Mouse (Mus musculus): ENCODE measurements at regions not wholly inside any gene's neighbourhood (a gene's known extent, or its start where the extent isn't known, plus 50 kb on each side); places are given as distances from the start of the nearest gene placed in this dataset.

DNA sequence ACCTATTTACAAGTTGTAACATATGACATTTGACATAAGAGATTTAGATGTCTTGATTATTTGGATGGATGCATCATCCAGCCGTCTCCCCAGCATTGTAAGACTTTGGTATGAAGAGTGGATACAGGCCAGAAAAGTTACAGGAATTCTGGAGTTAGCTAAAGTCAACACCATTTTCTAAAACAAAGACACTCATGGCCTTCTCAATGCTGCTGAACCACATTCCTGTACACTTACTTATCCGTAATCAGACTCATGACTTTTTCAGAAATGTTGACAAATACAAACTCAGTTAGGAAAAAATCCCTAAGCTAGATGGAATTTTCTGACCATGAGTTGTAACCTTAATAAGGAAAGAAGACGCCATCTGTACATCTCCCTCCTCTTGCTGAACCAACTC, 111.5 kb upstream of the Bdnf start:
- DNase-seq (ENCODE audit: extremely low spot score in 1 of 2, low spot score in 1 of 2), result no peak

DNA sequence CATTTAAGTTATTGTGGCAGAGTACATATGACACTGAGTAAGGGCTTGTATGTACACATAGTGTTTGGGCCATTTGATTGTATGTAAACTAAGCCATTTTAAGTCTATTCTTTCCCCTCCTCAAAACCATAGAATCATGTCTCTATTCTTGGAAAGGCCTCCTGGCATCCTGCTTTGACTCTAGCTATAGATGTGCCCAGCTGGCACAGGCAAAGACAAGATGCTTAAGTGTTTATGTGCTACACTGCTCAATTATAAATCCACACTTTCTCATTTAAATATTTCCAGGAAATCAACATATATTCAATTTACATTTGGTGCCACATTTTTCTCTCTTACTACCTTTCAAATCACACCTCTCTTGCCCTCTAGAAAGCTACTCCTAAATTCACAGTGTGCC, 97.6 kb upstream of the Bdnf start:
- DNase-seq (ENCODE audit: extremely low spot score in 1 of 2, low spot score in 1 of 2), result no peak

DNA sequence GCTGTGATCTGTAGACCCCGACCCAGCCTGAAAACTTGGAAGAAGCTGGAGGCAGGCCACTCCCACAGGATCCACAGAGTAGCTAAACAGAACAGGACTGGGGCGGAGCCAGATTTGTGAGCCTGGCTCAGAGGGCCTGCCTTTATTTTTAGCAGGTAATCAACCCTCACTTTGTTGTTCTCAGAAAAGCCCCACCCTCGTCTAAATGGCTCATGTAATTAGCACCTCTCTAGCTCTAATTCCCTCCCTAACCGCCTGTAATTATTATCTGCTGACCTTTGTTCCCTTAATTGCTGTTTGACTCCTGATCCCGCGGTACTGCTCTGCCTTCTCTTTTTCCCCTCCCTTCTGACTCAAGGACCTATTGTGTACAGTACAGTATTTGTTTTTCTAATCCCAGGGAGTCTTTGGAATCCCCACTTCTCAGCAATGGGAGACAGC, 95.6 kb upstream of the Bdnf start:
- no peak for DNase-seq (ENCODE audit: extremely low spot score in 1 of 2, low spot score in 1 of 2)

DNA sequence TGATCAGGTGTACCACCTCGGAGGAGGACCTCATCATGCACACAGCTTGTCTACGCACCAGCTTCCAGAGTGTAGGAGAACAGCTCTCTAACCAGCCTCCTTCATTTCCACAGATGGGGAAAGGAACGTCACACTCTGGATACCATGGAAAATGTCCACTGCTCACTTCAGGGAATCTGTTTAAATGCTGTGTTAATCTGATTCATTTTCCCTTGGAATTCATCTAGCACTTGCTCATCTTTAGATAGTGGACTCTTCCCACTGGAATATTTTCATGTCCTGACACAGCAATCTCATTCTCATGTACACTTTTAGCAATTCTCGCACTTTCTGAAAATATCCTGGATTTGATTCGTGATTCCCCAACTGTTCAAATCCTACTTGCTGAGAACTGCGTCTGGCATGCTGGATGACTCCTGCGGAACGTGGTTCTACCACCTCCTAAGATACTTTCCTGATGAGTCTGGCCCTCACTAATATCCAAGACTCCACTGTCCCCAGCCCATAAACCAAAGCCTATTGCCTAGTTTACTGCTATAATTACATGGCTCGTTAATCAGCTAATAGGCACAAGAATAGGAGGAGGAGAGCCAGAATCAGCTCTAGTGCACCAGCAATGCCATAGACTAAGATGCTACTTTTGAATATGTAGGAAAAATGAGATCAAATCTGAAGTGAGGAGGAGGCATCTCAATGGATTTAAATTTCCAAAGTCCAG, 56.0 kb upstream of the Bdnf start:
- DNase-seq (ENCODE audit: extremely low spot score in 1 of 2, low spot score in 1 of 2), result peak; percentile 55 to 65

DNA sequence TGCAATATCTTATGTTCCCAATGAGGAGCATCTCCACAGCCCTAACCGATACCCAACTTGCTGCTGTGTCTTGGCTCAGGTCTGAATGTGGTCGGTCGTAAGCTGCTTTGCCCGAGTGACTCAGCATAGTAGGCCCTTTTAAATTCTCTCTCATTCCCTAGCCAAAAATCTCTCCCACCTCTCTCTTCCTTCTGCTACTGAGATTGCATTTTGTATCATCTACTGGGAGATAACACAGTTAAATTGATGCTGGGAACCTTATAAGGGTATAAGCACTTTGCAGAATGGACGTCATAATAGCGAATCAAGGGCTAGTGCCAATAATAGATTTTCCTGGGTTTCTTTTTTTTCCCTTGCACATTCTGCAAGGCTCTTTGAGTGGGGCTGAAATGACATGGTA, 54.8 kb upstream of the Bdnf start:
- DNase-seq (ENCODE audit: extremely low spot score in 1 of 2, low spot score in 1 of 2), result peak; percentile 50 to 53

DNA sequence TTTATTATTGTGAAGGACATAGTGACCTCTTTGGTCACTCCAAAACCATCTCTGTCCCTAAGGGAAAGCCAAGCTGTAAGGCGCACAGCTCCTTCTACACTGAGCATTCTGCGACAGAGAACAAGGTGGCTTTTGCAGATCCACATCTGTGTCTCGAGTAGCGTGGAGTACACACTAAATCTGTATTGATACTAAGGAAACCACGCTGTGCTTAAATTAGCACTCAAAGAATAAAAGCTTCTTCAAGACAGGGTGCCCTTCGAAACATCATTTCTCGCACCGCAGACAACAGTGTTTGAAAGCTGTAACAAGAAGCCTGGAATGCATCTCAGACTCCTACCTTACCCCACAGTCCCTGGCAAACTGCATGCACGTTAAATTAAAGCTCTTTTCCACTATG, 52.9 kb upstream of the Bdnf start:
- DNase-seq (ENCODE audit: extremely low spot score in 1 of 2, low spot score in 1 of 2), result no peak
